ENCODE assay signal across 11 mouse cellular contexts in genomic region chr5:144707603-144708002, GRCm38 (mm10). TPM values are rescaled to one million over a fixed set of nuclear protein-coding genes. Genes with fewer than 3 reads are reported as not detected.
DNase-seq lines count a peak whose midpoint lies in the region; ATAC-seq lines count a peak whose summit lies in the region.
"Had no signal": no experiment of that assay in that cellular context is flagged by ENCODE, and none has a peak within 500 bp of the region (broad histone marks: within the 10 kb centered on the region; RNA-seq: fewer than 3 reads in every experiment).

No protein-coding gene starts in this region.

- peak; percentile 8 to 10 for DNase-seq in heart, postnatal 14 days
- no peak for DNase-seq in heart, adult 11 months
- DNase-seq in cerebellum, adult 11-12 months, result peak; percentile 44
- peak; percentile 35 to 45 for DNase-seq in left cerebral cortex, postnatal 10 days (ENCODE audit: extremely low spot score in 1 of 2, low spot score in 2 of 2)
- no peak for DNase-seq in thymus, postnatal 36 days
- DNase-seq in kidney, adult 18-20 months, result no peak
- DNase-seq in spleen, postnatal 36 days (ENCODE audit: low spot score in 2 of 2), result no peak
- DNase-seq: lung, adult 2 months; thymus, postnatal 14 days had no signal

- intact Hi-C loops in heart, postnatal 14 days (cut with DNase I), result no loop called here
- intact Hi-C loops in left cerebral cortex, postnatal 10 days (cut with DNase I), result no loop called here

- peak; percentile 94 for ATAC-seq in frontal cortex, adult (ENCODE audit: low TSS enrichment)

RNA-seq across cellular contexts. Expression of gene Tmem130, which starts 54.0 kb away (rescaled TPM):
- total RNA-seq in heart, postnatal 14 days (2021), result under 1 TPM; 0.10 to 0.17 TPM
- 100 to 1,000 TPM; 205 to 222 TPM for total RNA-seq in left cerebral cortex, postnatal 10 days (2021)
- total RNA-seq: CH12.LX had no signal

RNA-seq across cellular contexts. Expression of gene Trrap, which starts 59.9 kb away (rescaled TPM):
- 10 to 100 TPM; 54.8 to 55.3 TPM for total RNA-seq in heart, postnatal 14 days (2021)
- 100 to 1,000 TPM; 142 to 154 TPM for total RNA-seq in left cerebral cortex, postnatal 10 days (2021)

Comparison
In these comparisons a context has a peak if more than half of its experiments do, and no peak if none do; other contexts are left out.
1. DNase-seq: peak in heart, postnatal 14 days (2 of 2), cerebellum, adult 11-12 months (single experiment) and left cerebral cortex, postnatal 10 days (2 of 2); none in heart, adult 11 months (single experiment), thymus, postnatal 36 days (0 of 2), kidney, adult 18-20 months (single experiment) and spleen, postnatal 36 days (0 of 2).
2. RNA of gene Tmem130, which starts 54.0 kb away (total RNA-seq): 205 to 222 TPM in left cerebral cortex, postnatal 10 days; 0.10 to 0.17 TPM in heart, postnatal 14 days; every median in the first group is over 100 times any median in the second.